Mouse (Mus musculus) 416B (cell line): Measurements from ENCODE around the gene Casq1.
"Not testable (repeated sequence)": the region's sequence is repeated elsewhere in the genome, so short reads cannot be mapped to it uniquely, and the experiment has no call there.

ENCODE experiments used
- DNase-seq: peaks from one replicate; pipeline ENCODE4 v3.0.0; 2011; ENCODE audit warnings: low read depth

Casq1 gene

GRCm38 (mm10) chr1:172219451-172220406 lies at the start of gene Casq1:
Casq1 (minus strand) TSS chr1:172219868.
- DNase-seq, result no peak

- DNase-seq, result no peak
These were observed 41.9 kb upstream of the Casq1 start, which contains the start of gene Igsf8 for GRCm38 (mm10) chr1:172261477-172262078. Igsf8 (plus strand) TSS chr1:172261641.

GRCm38 (mm10) chr1:172258314-172258713 lies 38.6 kb upstream of the Casq1 start, which contains the start of gene Atp1a4:
Atp1a4 (minus strand) TSS chr1:172258414.
- DNase-seq, result no peak

- peak; percentile 13 for DNase-seq
These were observed 28.0 kb upstream of the Casq1 start for GRCm38 (mm10) chr1:172247679-172248078.

GRCm38 (mm10) chr1:172247216-172247615 lies 27.5 kb upstream of the Casq1 start:
- DNase-seq, result no peak

GRCm38 (mm10) chr1:172244645-172245044 lies 25.0 kb upstream of the Casq1 start:
- not testable (repeated sequence) for DNase-seq

- no peak for DNase-seq
These were observed 24.0 kb upstream of the Casq1 start for GRCm38 (mm10) chr1:172243547-172244205.

- DNase-seq, result no peak
These were observed 22.7 kb upstream of the Casq1 start for GRCm38 (mm10) chr1:172242401-172242800.

GRCm38 (mm10) chr1:172240945-172241708 lies 21.5 kb upstream of the Casq1 start:
- DNase-seq, result peak; percentile 34

- DNase-seq, result peak; percentile 26
These were observed 9.5 kb upstream of the Casq1 start for GRCm38 (mm10) chr1:172229215-172229614.

- no peak for DNase-seq
These were observed 8.5 kb upstream of the Casq1 start for GRCm38 (mm10) chr1:172228209-172228608.

- no peak for DNase-seq
These were observed 1.8 kb upstream of the Casq1 start for GRCm38 (mm10) chr1:172221297-172222063.

- no peak for DNase-seq
These were observed 746 bp upstream of the Casq1 start for GRCm38 (mm10) chr1:172220414-172220813.

- no peak for DNase-seq
These were observed 1.3 kb downstream of the Casq1 start for GRCm38 (mm10) chr1:172218164-172218910.

GRCm38 (mm10) chr1:172217148-172217547 lies 2.5 kb downstream of the Casq1 start:
- DNase-seq, result peak; percentile 94

- DNase-seq, result no peak
These were observed 4.9 kb downstream of the Casq1 start for GRCm38 (mm10) chr1:172214748-172215147.

- no peak for DNase-seq
These were observed 5.9 kb downstream of the Casq1 start for GRCm38 (mm10) chr1:172213771-172214170.

- no peak for DNase-seq
These were observed 6.9 kb downstream of the Casq1 start for GRCm38 (mm10) chr1:172212776-172213175.

- DNase-seq, result no peak
These were observed 12.5 kb downstream of the Casq1 start for GRCm38 (mm10) chr1:172207111-172207584.
